Mouse (Mus musculus) C2C12 (cell line): Measurements from ENCODE around the gene Ifnar2.

Experiments used
- CTCF ChIP-seq: IDR thresholded peaks from one replicate; pipeline ENCODE4 v1.5.1; 2011; ENCODE audit not compliant: control insufficient read depth, insufficient read depth, insufficient read length
- MAX ChIP-seq: IDR thresholded peaks from one replicate; pipeline ENCODE4 v1.6.1; 2011; ENCODE audit warnings: mild to moderate bottlenecking, control low read depth
- USF1 ChIP-seq: IDR thresholded peaks from one replicate; pipeline ENCODE4 v1.6.1; 2011; ENCODE audit warnings: low read depth, mild to moderate bottlenecking, control low read depth, moderate library complexity

DNA sequence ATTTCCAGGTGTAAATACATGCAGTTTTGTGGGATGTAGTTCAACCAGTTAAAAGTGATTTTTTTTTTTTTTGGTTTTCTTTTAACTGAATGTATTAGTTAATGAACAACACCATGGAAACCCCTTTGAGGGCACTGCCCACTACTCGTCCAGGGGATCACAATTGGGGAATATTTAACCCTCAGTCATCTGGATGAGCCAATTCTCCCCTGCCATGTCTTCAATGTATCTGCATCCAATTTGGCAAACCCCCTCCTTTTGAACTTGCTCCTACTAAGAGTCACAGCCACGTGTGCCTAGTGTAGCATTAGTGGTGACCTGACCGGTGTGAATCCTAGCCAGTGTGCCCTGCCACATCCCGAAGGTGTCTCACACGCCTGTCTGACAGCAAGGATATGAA, 45.9 kb downstream of the Ifnar2 start:
- TF ChIP-seq CTCF (no peak), USF1 (no peak), MAX (no peak)
